Mouse (Mus musculus): ENCODE data around the gene Proser3. TPM values are rescaled to one million over a fixed set of nuclear protein-coding genes. Genes with fewer than 3 reads are reported as not detected.
A peak's percentile ranks its signal among the peaks of the same experiment; 100 is the strongest.

Gene Proser3
- total and polyA plus RNA-seq, 2 experiments from 2014 or later = 2.5 to 7.1 TPM

- Histone ChIP-seq H3K9me3 (replicated peaks; ENCODE audit: control insufficient read depth, low read length) (no peaks in the 10 kb centered on the region), H3K9ac (replicated peaks; ENCODE audit: low read depth, low read length) (0 out of 2 replicates have a peak overlapping the region, but pooled peaks have one; percentile 98), H3K27me3 (ENCODE audit: control insufficient read depth, insufficient read depth, low read length) (no peaks in the 10 kb centered on the region), H3K4me1 (ENCODE audit: control insufficient read depth, insufficient read depth) (peaks cover 14% of the 10 kb centered on the region), H3K36me3 (replicated peaks; ENCODE audit: control insufficient read depth, insufficient read depth, low read length) (peaks cover 45% of the 10 kb centered on the region), H3K4me3 (ENCODE audit: low read depth, low read length) (no peak overlapping the region), H3K4me2 (ENCODE audit: low read depth, low read length) (no peak overlapping the region), H3K27ac (ENCODE audit: low read depth) (no peak overlapping the region)
- no peak for TF ChIP-seq EP300 (IDR thresholded peaks at IDR 0.05; ENCODE audit: low read depth)
- TF ChIP-seq CTCF (IDR thresholded peaks at IDR 0.05; ENCODE audit: low read depth) = no peak
- ATAC-seq (ENCODE audit: insufficient read depth, low read depth) (no peak), DNase-seq (ENCODE audit: low spot score) (no peak)
- WGBS = 89% methylated on average over 28 of the region's 28 CpGs
Measured at GRCm38 (mm10) chr7:30586455-30587020, 34.4 kb upstream of the Proser3 start.

DNA sequence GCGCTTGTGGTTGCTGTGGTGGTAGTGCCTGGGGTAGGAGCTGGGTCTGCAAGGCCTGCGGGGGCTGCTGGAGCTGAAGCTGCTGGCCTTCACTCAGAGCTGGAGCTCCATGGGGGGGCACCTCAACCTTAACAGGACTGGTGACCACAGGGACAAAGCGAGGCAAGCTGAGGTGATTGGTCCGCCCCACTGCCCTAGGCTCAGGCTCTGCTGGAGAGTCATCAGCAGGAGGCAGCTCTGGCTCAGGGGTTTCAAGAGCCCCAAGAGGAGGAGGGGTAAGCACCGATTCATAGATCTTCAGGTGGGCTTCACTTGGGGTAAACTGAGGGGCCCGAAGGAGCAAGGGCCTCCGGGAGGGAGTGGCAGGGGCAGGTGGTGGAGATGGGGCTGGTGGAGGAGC is 33.1 kb upstream of the Proser3 start:
- no peak overlapping the region for H3K4me3 ChIP-seq (ENCODE audit: low read depth, low read length)
- peaks cover 14% of the 10 kb centered on the region for H3K4me1 ChIP-seq (ENCODE audit: control insufficient read depth, insufficient read depth)
- WGBS = 95% methylated on average over 7 of the region's 7 CpGs
- H3K27me3 ChIP-seq (ENCODE audit: control insufficient read depth, insufficient read depth, low read length) = no peaks in the 10 kb centered on the region
- H3K36me3 ChIP-seq (replicated peaks; ENCODE audit: control insufficient read depth, insufficient read depth, low read length) = peaks cover 57% of the 10 kb centered on the region
- H3K4me2 ChIP-seq (ENCODE audit: low read depth, low read length) = no peak overlapping the region
- ATAC-seq (ENCODE audit: insufficient read depth, low read depth) (no peak), DNase-seq (ENCODE audit: low spot score) (no peak)
- no peak overlapping the region for H3K9ac ChIP-seq (replicated peaks; ENCODE audit: low read depth, low read length)
- no peaks in the 10 kb centered on the region for H3K9me3 ChIP-seq (replicated peaks; ENCODE audit: control insufficient read depth, low read length)
- H3K27ac ChIP-seq (ENCODE audit: low read depth) = no peak overlapping the region
- no peak for TF ChIP-seq EP300 (IDR thresholded peaks at IDR 0.05; ENCODE audit: low read depth)
- TF ChIP-seq CTCF (IDR thresholded peaks at IDR 0.05; ENCODE audit: low read depth) = no peak

- ATAC-seq (ENCODE audit: insufficient read depth, low read depth) = no peak
- H3K4me3 ChIP-seq (ENCODE audit: low read depth, low read length) = no peak overlapping the region
- WGBS = 92% methylated on average over 10 of the region's 10 CpGs
- no peaks in the 10 kb centered on the region for H3K27me3 ChIP-seq (ENCODE audit: control insufficient read depth, insufficient read depth, low read length)
- H3K9me3 ChIP-seq (replicated peaks; ENCODE audit: control insufficient read depth, low read length) = no peaks in the 10 kb centered on the region
- peaks cover 65% of the 10 kb centered on the region for H3K36me3 ChIP-seq (replicated peaks; ENCODE audit: control insufficient read depth, insufficient read depth, low read length)
- no peak overlapping the region for H3K9ac ChIP-seq (replicated peaks; ENCODE audit: low read depth, low read length)
- peaks cover 11% of the 10 kb centered on the region for H3K4me1 ChIP-seq (ENCODE audit: control insufficient read depth, insufficient read depth)
- no peak for DNase-seq (ENCODE audit: low spot score)
- no peak for TF ChIP-seq EP300 (IDR thresholded peaks at IDR 0.05; ENCODE audit: low read depth)
- no peak for TF ChIP-seq CTCF (IDR thresholded peaks at IDR 0.05; ENCODE audit: low read depth)
- no peak overlapping the region for H3K27ac ChIP-seq (ENCODE audit: low read depth)
- H3K4me2 ChIP-seq (ENCODE audit: low read depth, low read length) = no peak overlapping the region
Measured at GRCm38 (mm10) chr7:30584339-30584738, 32.2 kb upstream of the Proser3 start.

- Histone ChIP-seq H3K27me3 (ENCODE audit: control insufficient read depth, insufficient read depth, low read length) (no peaks in the 10 kb centered on the region), H3K36me3 (replicated peaks; ENCODE audit: control insufficient read depth, insufficient read depth, low read length) (peaks cover 93% of the 10 kb centered on the region), H3K27ac (ENCODE audit: low read depth) (no peak overlapping the region), H3K4me2 (ENCODE audit: low read depth, low read length) (no peak overlapping the region), H3K9ac (replicated peaks; ENCODE audit: low read depth, low read length) (no peak overlapping the region), H3K4me3 (ENCODE audit: low read depth, low read length) (no peak overlapping the region), H3K9me3 (replicated peaks; ENCODE audit: control insufficient read depth, low read length) (no peaks in the 10 kb centered on the region), H3K4me1 (ENCODE audit: control insufficient read depth, insufficient read depth) (no peaks in the 10 kb centered on the region)
- 93% methylated on average over 16 of the region's 16 CpGs for WGBS
- DNase-seq (ENCODE audit: low spot score) (no peak), ATAC-seq (ENCODE audit: insufficient read depth, low read depth) (no peak)
- no peak for TF ChIP-seq CTCF (IDR thresholded peaks at IDR 0.05; ENCODE audit: low read depth)
- no peak for TF ChIP-seq EP300 (IDR thresholded peaks at IDR 0.05; ENCODE audit: low read depth)
Measured at GRCm38 (mm10) chr7:30581547-30581946, 29.4 kb upstream of the Proser3 start.

DNA sequence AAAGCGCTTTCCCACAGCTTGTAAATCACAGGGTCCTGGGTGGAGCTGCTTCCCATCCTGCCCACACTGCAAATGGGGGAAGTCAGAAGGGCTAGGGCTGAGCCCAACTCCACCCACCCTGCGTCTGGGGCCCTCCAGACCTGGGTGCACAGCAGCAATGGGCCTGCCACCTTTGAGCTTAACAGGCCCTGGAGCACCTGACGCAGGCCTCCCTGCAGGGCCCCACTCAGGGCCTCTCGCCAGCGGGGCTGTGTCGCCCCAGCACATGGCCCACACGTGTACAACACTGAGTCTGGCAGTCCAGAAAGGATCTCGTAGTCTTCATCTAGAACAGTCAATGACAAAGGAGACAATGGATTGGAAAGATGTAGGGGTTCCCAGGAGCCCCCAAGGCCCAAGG is 27.9 kb upstream of the Proser3 start:
- H3K4me2 ChIP-seq (ENCODE audit: low read depth, low read length) = no peak overlapping the region
- H3K27ac ChIP-seq (ENCODE audit: low read depth) = no peak overlapping the region
- no peaks in the 10 kb centered on the region for H3K4me1 ChIP-seq (ENCODE audit: control insufficient read depth, insufficient read depth)
- no peak overlapping the region for H3K4me3 ChIP-seq (ENCODE audit: low read depth, low read length)
- no peaks in the 10 kb centered on the region for H3K27me3 ChIP-seq (ENCODE audit: control insufficient read depth, insufficient read depth, low read length)
- no peak overlapping the region for H3K9ac ChIP-seq (replicated peaks; ENCODE audit: low read depth, low read length)
- WGBS = 91% methylated on average over 8 of the region's 8 CpGs
- H3K9me3 ChIP-seq (replicated peaks; ENCODE audit: control insufficient read depth, low read length) = no peaks in the 10 kb centered on the region
- ATAC-seq (ENCODE audit: insufficient read depth, low read depth) (no peak), DNase-seq (ENCODE audit: low spot score) (no peak)
- TF ChIP-seq EP300 (IDR thresholded peaks at IDR 0.05; ENCODE audit: low read depth) = no peak
- TF ChIP-seq CTCF (IDR thresholded peaks at IDR 0.05; ENCODE audit: low read depth) = no peak
- H3K36me3 ChIP-seq (replicated peaks; ENCODE audit: control insufficient read depth, insufficient read depth, low read length) = peaks cover 98% of the 10 kb centered on the region

DNA sequence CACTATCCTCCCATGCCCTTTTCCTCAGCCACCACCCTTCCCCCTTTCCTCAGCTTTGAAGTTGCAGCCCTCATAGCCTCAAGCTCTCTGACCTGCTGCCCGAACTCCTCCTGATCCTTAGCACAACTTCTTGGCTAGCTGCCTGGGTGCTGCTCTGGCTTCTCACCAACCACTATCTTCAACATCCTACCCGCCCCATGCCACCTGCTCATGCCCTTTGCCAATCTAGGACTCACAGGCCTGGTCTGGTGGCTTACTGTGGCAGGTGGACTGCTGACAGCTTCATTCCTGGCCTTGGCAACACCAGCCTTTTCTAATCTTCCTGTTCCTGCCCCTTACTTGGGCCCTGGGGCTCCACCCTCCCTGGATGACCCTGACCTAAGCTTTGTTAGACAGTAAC is 20.9 kb upstream of the Proser3 start:
- no peaks in the 10 kb centered on the region for H3K27me3 ChIP-seq (ENCODE audit: control insufficient read depth, insufficient read depth, low read length)
- peaks cover 96% of the 10 kb centered on the region for H3K36me3 ChIP-seq (replicated peaks; ENCODE audit: control insufficient read depth, insufficient read depth, low read length)
- 0 out of 2 replicates have a peak, but pooled peaks have one; percentile 30 for TF ChIP-seq EP300 (IDR thresholded peaks at IDR 0.05; ENCODE audit: low read depth)
- no peak for TF ChIP-seq CTCF (IDR thresholded peaks at IDR 0.05; ENCODE audit: low read depth)
- WGBS = 28% methylated on average over 2 of the region's 2 CpGs
- ATAC-seq (ENCODE audit: insufficient read depth, low read depth) (peak; percentile 73), DNase-seq (ENCODE audit: low spot score) (peak; percentile 66)
- peak overlapping the region; percentile 17 for H3K27ac ChIP-seq (ENCODE audit: low read depth)
- H3K4me2 ChIP-seq (ENCODE audit: low read depth, low read length) = no peak overlapping the region
- H3K4me1 ChIP-seq (ENCODE audit: control insufficient read depth, insufficient read depth) = no peaks in the 10 kb centered on the region
- H3K9me3 ChIP-seq (replicated peaks; ENCODE audit: control insufficient read depth, low read length) = no peaks in the 10 kb centered on the region
- H3K9ac ChIP-seq (replicated peaks; ENCODE audit: low read depth, low read length) = no peak overlapping the region
- no peak overlapping the region for H3K4me3 ChIP-seq (ENCODE audit: low read depth, low read length)

Measured in heart, postnatal 0 days (tissue).